Mouse (Mus musculus) gastrocnemius, adult 18-20 months (tissue): ENCODE data around the gene Cmip. TPM values are rescaled to one million over a fixed set of nuclear protein-coding genes. Genes with fewer than 3 reads are reported as not detected.

Experiments
- DNase-seq: peaks from one replicate; pipeline ENCODE4 v3.0.0; 2021; ENCODE audit warnings: low spot score
- total RNA-seq, 2 experiments: library from RNA; stranded (reverse); gene quantifications; 2 replicates each; pipeline ENCODE4 v1.2.3; 2021

Cmip gene
- total RNA-seq, 2 experiments from 2014 or later = 6.8 to 8.5 TPM

DNA sequence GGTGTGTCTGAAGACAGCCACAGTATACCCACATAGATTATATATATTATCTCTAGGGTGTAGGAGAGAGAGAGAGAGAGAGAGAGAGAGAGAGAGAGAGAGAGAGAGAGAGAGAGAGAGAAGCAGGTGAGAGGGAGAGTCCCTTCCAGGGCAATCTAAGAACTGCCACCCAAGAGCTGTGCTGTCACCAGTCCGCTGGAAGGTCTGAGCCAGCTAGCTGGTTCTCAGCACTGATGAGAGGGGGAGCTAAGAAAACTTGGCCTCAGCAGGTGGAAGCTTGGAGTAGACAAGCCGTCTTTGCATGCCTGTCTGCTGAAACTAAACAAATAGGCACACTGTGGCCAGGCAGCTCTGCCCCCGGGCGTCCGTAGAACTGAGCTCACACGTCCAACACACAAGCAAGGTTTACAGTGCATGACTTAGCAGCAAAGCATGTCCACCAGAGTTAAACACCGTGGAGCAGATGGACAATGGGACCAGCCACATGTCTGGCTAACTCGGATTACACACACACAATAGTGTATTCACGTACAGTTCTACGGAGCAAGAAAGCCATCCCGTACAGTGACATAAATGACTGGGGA, 205.9 kb downstream of the Cmip start:
- no peak for DNase-seq

DNA sequence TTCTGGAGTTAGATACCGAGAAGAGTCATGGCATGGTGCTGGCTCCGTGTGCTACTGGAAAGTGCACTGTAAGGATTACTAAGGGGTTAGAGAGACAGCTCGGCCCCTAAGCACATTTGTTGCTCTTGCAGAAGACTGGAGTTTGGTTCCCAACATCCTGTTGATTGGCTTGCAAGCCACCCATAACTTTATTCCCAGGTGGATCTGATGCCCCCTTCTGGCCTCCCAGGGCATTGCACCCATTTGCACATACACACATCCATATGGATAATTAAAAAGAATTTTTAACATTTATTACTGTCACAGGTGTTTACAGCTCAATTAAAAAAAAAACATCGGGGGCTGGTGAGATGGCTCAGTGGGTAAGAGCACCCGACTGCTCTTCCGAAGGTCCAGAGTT, 207.7 kb downstream of the Cmip start:
- DNase-seq = no peak

DNA sequence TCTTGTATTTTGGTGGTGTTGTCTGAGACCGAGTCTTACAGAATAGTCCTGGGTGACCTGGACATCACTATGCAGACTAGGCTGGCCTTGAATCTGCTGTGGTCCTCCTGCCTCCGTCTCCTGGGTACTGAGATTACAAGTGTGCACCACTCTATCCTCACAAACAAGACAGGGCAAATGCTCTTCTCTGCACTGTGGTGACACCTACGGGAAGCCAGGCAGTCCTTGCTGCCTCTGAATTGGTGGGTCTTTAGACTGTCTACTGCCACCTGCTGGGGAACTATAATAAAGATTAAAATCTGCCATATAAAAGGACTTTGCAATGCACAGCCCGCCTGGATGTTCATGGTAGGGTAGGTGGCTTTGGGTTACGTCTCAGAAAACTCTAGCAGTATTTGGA, 208.4 kb downstream of the Cmip start:
- DNase-seq = peak; percentile 72

- DNase-seq = no peak
Observed at GRCm38 (mm10) chr8:117467466-117467865, 210.6 kb downstream of the Cmip start.

- no peak for DNase-seq
Observed at GRCm38 (mm10) chr8:117469431-117470341, 212.8 kb downstream of the Cmip start.

DNA sequence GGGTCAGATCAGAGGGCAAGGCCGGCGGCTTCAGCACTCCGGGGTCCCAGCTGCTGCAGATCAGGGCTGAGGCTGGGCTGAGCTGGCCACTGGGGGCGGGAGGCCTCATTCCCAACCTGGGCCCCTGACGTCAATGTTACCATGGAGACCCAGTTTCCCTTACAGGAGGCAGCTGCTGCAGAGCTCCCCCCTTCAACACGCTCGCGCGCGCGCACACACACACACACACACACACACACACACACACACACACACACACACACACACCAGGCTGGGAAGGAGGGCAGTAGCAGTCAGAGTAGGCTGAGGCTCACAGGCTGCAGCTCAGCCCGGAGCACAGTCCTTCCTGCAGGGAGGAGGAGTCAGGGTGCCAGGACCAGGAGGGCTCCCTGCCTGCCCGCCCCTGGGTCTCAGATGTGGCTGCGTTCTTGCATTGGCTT, 213.5 kb downstream of the Cmip start:
- DNase-seq = no peak

GRCm38 (mm10) chr8:117471174-117471573, 214.3 kb downstream of the Cmip start:
- DNase-seq = peak; percentile 45

GRCm38 (mm10) chr8:117471655-117472054, 214.8 kb downstream of the Cmip start:
- no peak for DNase-seq

DNA sequence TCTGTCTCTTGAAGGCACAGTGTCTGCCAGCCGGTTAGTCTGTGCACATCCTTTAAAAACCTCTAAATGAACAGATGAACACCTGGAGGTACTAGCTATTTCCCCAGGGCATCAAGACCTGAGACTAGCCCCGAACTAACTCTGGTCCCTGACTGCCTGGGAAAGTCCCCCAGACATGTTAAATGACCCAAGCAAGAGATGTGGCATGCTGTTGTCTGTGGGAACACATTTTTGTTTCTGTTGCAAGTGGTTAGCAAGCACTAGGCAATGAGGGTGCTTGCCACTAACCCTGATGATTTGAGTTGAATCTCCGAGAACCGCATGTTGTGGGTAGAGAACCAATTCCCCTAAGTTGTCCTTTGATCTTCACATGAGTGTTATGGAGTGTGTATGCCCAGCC, 215.5 kb downstream of the Cmip start:
- no peak for DNase-seq

GRCm38 (mm10) chr8:117474944-117475343, 218.1 kb downstream of the Cmip start:
- peak; percentile 91 for DNase-seq

- DNase-seq = no peak
Observed at GRCm38 (mm10) chr8:117475819-117476218, 219.0 kb downstream of the Cmip start.

- DNase-seq = no peak
Observed at GRCm38 (mm10) chr8:117478082-117478481, 221.2 kb downstream of the Cmip start.

DNA sequence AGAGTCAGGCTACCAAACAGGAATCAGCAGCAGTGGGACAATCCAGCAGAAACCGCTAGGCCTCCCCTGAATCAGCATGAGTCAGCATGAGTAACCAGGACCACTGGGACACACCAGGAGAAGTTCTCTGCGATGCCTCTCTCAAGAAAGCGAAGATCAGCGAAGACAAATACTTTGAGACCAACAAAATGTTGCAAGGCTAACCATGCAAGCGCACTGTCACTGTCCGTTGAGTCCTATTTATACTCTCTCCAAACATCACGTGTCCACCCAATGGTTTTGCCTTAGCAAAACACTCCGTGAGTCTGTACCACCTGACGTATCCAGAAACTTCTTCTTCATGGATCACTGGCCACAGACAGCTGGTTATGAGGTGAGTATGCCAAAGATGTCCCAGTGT, 223.1 kb downstream of the Cmip start:
- DNase-seq = no peak

- peak; percentile 22 for DNase-seq
Observed at GRCm38 (mm10) chr8:117480516-117480915, 223.7 kb downstream of the Cmip start.

- DNase-seq = no peak
Observed at GRCm38 (mm10) chr8:117481830-117482229, 225.0 kb downstream of the Cmip start.

DNA sequence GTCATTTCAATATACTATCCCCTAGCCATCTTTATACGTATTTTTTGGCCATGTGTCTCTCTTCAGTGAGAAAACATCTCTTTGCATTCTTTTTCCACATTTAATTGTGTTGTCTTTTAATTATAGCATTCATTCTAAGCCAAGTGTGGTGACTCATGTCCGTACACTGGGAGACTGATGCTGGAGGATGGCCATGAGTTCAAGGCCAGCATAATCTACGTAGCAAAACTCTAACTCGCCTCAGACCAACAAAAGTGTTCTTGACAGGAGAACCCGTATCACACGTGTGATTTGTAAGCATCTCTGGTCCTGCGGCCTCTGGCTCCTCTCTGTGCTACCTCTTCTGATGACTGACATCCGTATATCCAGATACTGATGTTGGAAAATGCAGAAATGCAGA, 227.9 kb downstream of the Cmip start:
- no peak for DNase-seq

DNA sequence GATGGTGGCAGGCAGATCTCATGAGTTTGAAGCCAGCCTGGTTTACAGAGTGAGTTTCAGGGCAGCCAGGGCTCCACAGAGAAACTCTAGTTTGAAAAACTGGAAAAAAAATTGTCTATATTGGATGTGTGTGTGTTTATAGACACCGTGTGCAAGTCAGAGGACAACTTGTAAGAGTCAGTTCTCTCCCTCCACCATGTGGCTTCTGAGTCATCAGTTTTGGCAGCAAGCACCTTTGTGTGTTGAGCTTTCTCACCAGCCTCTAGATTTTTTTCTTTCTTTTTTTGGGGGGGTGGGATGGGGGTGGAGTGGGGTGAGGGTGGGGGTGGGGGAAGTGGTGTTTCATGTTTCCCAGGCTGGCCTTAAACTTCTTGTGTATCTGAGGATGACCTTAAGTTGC, 228.5 kb downstream of the Cmip start:
- DNase-seq = no peak

DNA sequence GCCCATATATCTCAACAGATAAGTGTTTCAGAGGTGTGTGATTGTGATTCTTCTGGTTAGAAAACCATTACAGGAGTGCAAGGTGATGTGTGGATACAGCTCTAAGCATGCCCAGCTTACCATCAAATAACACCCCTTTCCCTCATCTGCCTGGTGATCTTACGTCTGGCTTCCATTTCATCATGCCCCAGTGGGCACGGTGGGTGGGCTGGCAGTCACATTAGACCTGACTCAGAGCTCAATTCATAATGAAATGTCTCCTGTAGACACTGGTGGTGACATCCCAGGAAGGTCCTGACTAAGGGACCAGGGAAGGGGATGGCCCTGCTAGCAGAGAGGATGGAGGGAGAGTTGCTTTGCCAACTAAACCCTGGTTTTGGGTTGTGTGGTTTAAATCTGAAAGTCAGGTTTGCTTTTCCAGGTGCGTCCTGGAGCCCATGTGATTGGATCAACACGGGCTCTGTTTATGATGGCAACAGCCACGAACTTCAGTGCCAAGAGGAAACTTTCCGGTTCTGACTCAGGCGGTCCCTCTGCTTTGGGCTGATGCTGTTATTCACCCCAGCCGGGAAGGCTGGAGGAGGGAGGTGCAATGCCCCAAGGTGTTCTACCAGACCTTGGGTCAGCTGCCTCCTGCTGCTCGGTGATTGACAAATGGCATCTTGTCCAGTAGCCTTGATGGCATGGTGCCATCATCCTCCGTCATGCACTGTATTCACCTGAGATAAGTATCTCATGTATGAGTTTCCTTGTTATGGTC, 231.6 kb downstream of the Cmip start:
- no peak for DNase-seq

GRCm38 (mm10) chr8:117493543-117493942, 236.7 kb downstream of the Cmip start:
- DNase-seq = no peak

DNA sequence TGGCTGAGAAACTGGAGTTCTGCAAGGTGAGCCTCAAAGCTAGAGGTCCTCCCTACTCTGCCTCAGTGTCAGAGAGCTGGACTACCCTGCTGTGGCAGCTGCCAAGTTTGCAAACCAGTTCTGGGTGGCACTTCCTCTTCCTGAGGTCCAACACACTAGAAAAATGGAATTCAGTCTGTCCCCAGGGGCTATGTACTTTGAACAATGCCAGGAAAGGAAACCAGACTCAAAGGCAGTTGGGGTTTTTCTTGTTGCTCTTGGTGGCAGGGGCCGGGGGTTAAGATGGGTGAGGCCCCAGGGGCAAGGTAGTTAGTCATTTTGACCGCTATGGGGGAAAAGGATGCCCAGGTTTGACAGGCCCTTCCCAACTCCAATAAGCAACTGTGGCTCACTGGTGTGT, 238.0 kb downstream of the Cmip start:
- DNase-seq = no peak

GRCm38 (mm10) chr8:117498179-117498914, 241.5 kb downstream of the Cmip start, which contains the start of gene Plcg2:
Gene Plcg2 (plus strand): TSS chr8:117498291.
- DNase-seq = no peak
